Mouse (Mus musculus) CH12.LX (cell line): ENCODE data around the gene Zfp280c. TPM values are rescaled to one million over a fixed set of nuclear protein-coding genes. Genes with fewer than 3 reads are reported as not detected.

Experiments
- DNase-seq: peaks from one replicate; pipeline ENCODE4 v3.0.0-alpha.2; 2013; ENCODE audit errors: extremely low read depth
- H3K27ac ChIP-seq: 2 replicates; pipeline ENCODE4 v1.5.1; 2012; ENCODE audit warnings: low read depth, mild to moderate bottlenecking, control low read depth, moderate library complexity; ENCODE audit not compliant: insufficient read depth
- H3K27me3 ChIP-seq: replicated peaks from 2 replicates; pipeline ENCODE3; 2012; ENCODE audit warnings: inconsistent platforms
- H3K36me3 ChIP-seq, 2 experiments: replicated peaks in 1 of 2; 2 replicates each; pipeline versions ENCODE3 to v1.6.1; 2012; ENCODE audit warnings: inconsistent platforms in 1 of 2, low read length in 1 of 2, mild to moderate bottlenecking in 1 of 2, mixed read lengths in 1 of 2, moderate library complexity in 1 of 2; ENCODE audit not compliant: control insufficient read depth in 1 of 2, insufficient read depth in 1 of 2
- H3K4me1 ChIP-seq, 2 experiments: 2 replicates each; pipeline ENCODE4 v1.6.1; 2012; ENCODE audit warnings: inconsistent platforms in 1 of 2, moderate library complexity in 1 of 2; ENCODE audit not compliant: insufficient read depth in 2 of 2, control insufficient read depth in 1 of 2
- H3K4me2 ChIP-seq: 2 replicates; pipeline ENCODE4 v1.6.1; 2012; ENCODE audit warnings: low read depth, mild to moderate bottlenecking, control low read depth; ENCODE audit not compliant: poor library complexity, insufficient read depth, severe bottlenecking
- H3K4me3 ChIP-seq, 3 experiments: fragments of 150-350 bp in 1 of 3; sonication (generic) in 1 of 3; replicated peaks in 1 of 3; 2 replicates each; pipeline versions ENCODE3 to v1.5.1; 2011 to 2012; ENCODE audit warnings: low read depth in 2 of 3, low read length in 2 of 3, mild to moderate bottlenecking in 2 of 3, moderate library complexity in 2 of 3, control low read depth in 1 of 3, improper control_type of control experiment in 1 of 3, inconsistent platforms in 1 of 3, mixed read lengths in 1 of 3; ENCODE audit not compliant: poor library complexity in 1 of 3
- H3K79me2 ChIP-seq: replicated peaks from 2 replicates; pipeline ENCODE4 v1.6.1; 2012; ENCODE audit warnings: mild to moderate bottlenecking, moderate library complexity; ENCODE audit not compliant: control insufficient read depth, poor library complexity, insufficient read depth, severe bottlenecking; ENCODE audit errors: extremely low read depth
- H3K9ac ChIP-seq: 2 replicates; pipeline ENCODE4 v1.6.1; 2012; ENCODE audit warnings: low read depth, mild to moderate bottlenecking, control low read depth, moderate library complexity; ENCODE audit not compliant: insufficient read depth
- H3K9me3 ChIP-seq: replicated peaks from 2 replicates; pipeline ENCODE3; 2012; ENCODE audit warnings: low read length, inconsistent platforms, mixed read lengths
- CHD1 ChIP-seq: IDR thresholded peaks from 2 replicates; pipeline ENCODE4 v1.6.1; 2012; ENCODE audit warnings: low read depth, low read length, improper control_type of control experiment, inconsistent platforms
- CHD2 ChIP-seq: IDR thresholded peaks from 2 replicates; pipeline ENCODE4 v1.6.1; 2011; ENCODE audit warnings: low read length, improper control_type of control experiment
- E2F4 ChIP-seq: IDR thresholded peaks from 2 replicates; pipeline ENCODE4 v1.6.1; 2011; ENCODE audit warnings: low read depth, low read length, improper control_type of control experiment; ENCODE audit not compliant: insufficient replicate concordance
- ELF1 ChIP-seq: IDR thresholded peaks from 2 replicates; pipeline ENCODE4 v1.6.1; 2014; ENCODE audit warnings: low read depth, mild to moderate bottlenecking, inconsistent platforms, low read length, improper control_type of control experiment
- ETS1 ChIP-seq: conservative IDR thresholded peaks from 2 replicates; pipeline ENCODE4 v1.6.1; 2012; ENCODE audit warnings: low read depth, mild to moderate bottlenecking, inconsistent platforms, low read length, improper control_type of control experiment, moderate library complexity
- GABPA ChIP-seq: IDR thresholded peaks from 2 replicates; pipeline ENCODE4 v1.6.1; 2012; ENCODE audit warnings: low read depth, low read length, improper control_type of control experiment, inconsistent platforms; ENCODE audit not compliant: insufficient replicate concordance
- JUN ChIP-seq: IDR thresholded peaks from 2 replicates; pipeline ENCODE4 v1.6.1; 2011; ENCODE audit warnings: low read depth, mild to moderate bottlenecking, low read length, improper control_type of control experiment, moderate library complexity; ENCODE audit not compliant: insufficient read depth
- JUND ChIP-seq: conservative IDR thresholded peaks from 2 replicates; pipeline ENCODE4 v1.6.1; 2011; ENCODE audit warnings: low read depth, low read length, improper control_type of control experiment
- MAX ChIP-seq: IDR thresholded peaks from 2 replicates; pipeline ENCODE4 v1.6.1; 2011; ENCODE audit warnings: low read length, improper control_type of control experiment
- MEF2A ChIP-seq: IDR thresholded peaks from 2 replicates; pipeline ENCODE4 v1.6.1; 2014; ENCODE audit warnings: low read depth, mild to moderate bottlenecking, inconsistent platforms, low read length, improper control_type of control experiment, borderline replicate concordance
- MXI1 ChIP-seq: IDR thresholded peaks from 2 replicates; pipeline ENCODE4 v1.6.1; 2011; ENCODE audit warnings: mild to moderate bottlenecking, low read depth, low read length, improper control_type of control experiment
- MYC ChIP-seq: IDR thresholded peaks from 2 replicates; pipeline ENCODE4 v1.6.1; 2011; ENCODE audit warnings: low read depth, mild to moderate bottlenecking, improper control_type of control experiment, low read length
- NELFE ChIP-seq: IDR thresholded peaks from 2 replicates; pipeline ENCODE4 v1.6.1; 2011; ENCODE audit warnings: low read depth, low read length, improper control_type of control experiment
- PAX5 ChIP-seq: IDR thresholded peaks from 2 replicates; pipeline ENCODE4 v1.6.1; 2012; ENCODE audit warnings: low read length, inconsistent platforms, mixed read lengths
- POLR2A ChIP-seq: IDR thresholded peaks from 2 replicates; pipeline ENCODE4 v1.6.1; 2011; ENCODE audit warnings: low read depth, mild to moderate bottlenecking, improper control_type of control experiment, low read length
- RAD21 ChIP-seq: IDR thresholded peaks from 2 replicates; pipeline ENCODE4 v1.6.1; 2011; ENCODE audit warnings: low read depth, mild to moderate bottlenecking, low read length, improper control_type of control experiment, moderate library complexity
- SIN3A ChIP-seq: IDR thresholded peaks from 2 replicates; pipeline ENCODE4 v1.6.1; 2012; ENCODE audit warnings: low read length, improper control_type of control experiment, inconsistent platforms
- SMC3 ChIP-seq: IDR thresholded peaks from 2 replicates; pipeline ENCODE4 v1.6.1; 2011; ENCODE audit warnings: low read depth, low read length, improper control_type of control experiment
- TCF12 ChIP-seq: IDR thresholded peaks from 2 replicates; pipeline ENCODE4 v1.6.1; 2014; ENCODE audit warnings: low read depth, mild to moderate bottlenecking, inconsistent platforms, low read length, improper control_type of control experiment
- ZMIZ1 ChIP-seq: IDR thresholded peaks from 2 replicates; pipeline ENCODE4 v1.6.1; 2012; ENCODE audit warnings: low read depth, mild to moderate bottlenecking, inconsistent platforms, low read length, improper control_type of control experiment
- ZNF384 ChIP-seq: IDR thresholded peaks from 2 replicates; pipeline ENCODE4 v1.6.1; 2012; ENCODE audit warnings: low read depth, low read length, improper control_type of control experiment, inconsistent platforms
- dilution Hi-C: fragments of 300-500 bp; cut with MboI; formaldehyde crosslinking; loops from 2 replicates; pipeline ENCODE4 v1.14.3; 2020; ENCODE audit warnings: low sequenced_read_pairs; ENCODE audit not compliant: extremely low pct_unique_long_range_greater_than_20kb, extremely low pct_ligation_motif_present
- in situ Hi-C: fragments of 300-500 bp; cut with MboI; formaldehyde crosslinking; loops from 3 replicates; pipeline ENCODE4 v1.14.3; 2019; ENCODE audit warnings: low sequenced_read_pairs, low pct_ligation_motif_present, low pct_unique_long_range_greater_than_20kb, mixed read lengths
- polyA plus RNA-seq: library from polyadenylated mRNA; unstranded; fragments of >175 nt; gene quantifications from 2 replicates; pipeline ENCODE4 v1.2.1, GENCODE M21; 2012; ENCODE audit warnings: low read depth; ENCODE audit not compliant: insufficient read length
- total RNA-seq, 2 experiments: library from RNA; depleted of rRNA; stranded (reverse); fragments of 300-350 nt in 1 of 2; fragments of >200 nt in 1 of 2; gene quantifications; 2 replicates each; pipeline ENCODE4 v1.2.3; 2012 to 2014

The Zfp280c gene
- total and polyA plus RNA-seq, 3 experiments, result 12.5 to 30.5 (median 29.2) TPM

DNA sequence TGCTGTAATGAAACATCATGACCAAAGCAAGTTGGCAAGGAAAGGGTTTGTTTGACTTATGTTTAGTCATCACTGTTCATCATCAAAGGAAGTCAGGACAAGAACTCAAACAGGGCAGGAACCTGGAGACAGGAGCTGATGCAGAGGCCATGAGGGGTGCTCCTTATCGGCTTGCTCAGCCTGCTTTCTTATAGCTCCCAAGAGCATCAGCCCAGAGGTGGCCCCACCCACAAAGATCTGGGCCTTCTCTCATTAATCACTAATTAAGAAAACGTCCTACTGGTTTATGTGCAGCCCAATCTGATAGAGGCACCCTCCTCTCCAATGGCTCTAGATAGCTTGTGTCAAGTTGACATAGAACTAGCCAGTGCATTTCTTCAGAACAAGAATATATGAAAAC is 10.6 kb upstream of the Zfp280c start:
- Histone ChIP-seq H3K4me2 (no peak overlapping the region), H3K36me3 (no peaks in the 10 kb centered on the region), H3K27ac (no peak overlapping the region), H3K4me1 (no peaks in the 10 kb centered on the region), H3K9me3 (no peaks in the 10 kb centered on the region), H3K9ac (no peak overlapping the region), H3K27me3 (no peaks in the 10 kb centered on the region), H3K79me2 (no peaks in the 10 kb centered on the region), H3K4me3 (no peak overlapping the region)
- in situ Hi-C loops (no loop called here), dilution Hi-C loops (no loop called here)
- no peak for TF ChIP-seq NELFE
- DNase-seq, result no peak

DNA sequence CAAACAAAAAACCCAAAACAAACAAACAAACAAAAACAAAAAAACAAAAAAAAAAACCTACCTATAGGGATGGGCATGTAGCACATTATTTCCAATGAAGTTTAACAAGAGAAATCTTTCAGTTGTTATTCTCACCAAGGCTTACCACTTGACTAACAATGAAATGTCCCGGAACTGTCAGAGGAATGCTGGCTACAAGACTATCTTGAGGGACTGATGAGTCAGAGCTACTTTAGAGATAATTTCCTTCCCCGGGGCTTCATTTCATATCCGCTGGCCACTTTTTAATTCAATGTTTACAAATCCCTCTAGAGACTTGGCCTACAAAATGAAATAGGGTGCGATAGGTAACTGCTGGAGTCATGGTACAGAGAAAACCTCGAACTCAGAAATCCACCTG is 2.6 kb upstream of the Zfp280c start:
- TF ChIP-seq ELF1 (no peak), MYC (no peak), SIN3A (no peak), RAD21 (no peak), GABPA (no peak), MXI1 (no peak), MAX (no peak), ZNF384 (no peak), ZMIZ1 (no peak), POLR2A (no peak), CHD2 (no peak), SMC3 (no peak), MEF2A (no peak), JUND (no peak), PAX5 (no peak)
- Histone ChIP-seq H3K4me3 (no peak overlapping the region), H3K27ac (no peak overlapping the region), H3K27me3 (no peaks in the 10 kb centered on the region), H3K9me3 (no peaks in the 10 kb centered on the region), H3K4me1 (no peaks in the 10 kb centered on the region), H3K36me3 (no peaks in the 10 kb centered on the region), H3K79me2 (peaks cover 10% of the 10 kb centered on the region), H3K9ac (no peak overlapping the region), H3K4me2 (no peak overlapping the region)
- in situ Hi-C loops, result no loop called here
- dilution Hi-C loops, result no loop called here
- no peak for DNase-seq

DNA sequence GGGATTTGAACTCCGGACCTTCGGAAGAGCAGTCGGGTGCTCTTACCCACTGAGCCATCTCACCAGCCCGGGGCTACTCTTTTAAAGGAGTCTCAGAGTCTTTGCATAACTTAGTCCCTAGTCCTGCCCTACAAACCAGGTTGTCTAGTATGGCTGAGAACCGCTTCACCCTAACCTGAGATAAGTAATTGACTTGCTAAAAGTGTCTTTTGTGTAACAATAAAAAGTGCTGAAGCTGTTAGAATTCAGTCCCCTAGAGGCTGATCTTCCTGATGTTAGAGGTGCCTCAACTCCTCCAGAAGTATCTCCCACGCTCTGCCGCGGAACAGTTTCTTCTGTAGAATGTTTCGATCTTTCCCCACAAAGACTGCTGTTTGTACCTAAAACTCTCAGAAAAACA is 1.7 kb upstream of the Zfp280c start:
- TF ChIP-seq E2F4 (no peak), SIN3A (no peak), POLR2A (no peak), CHD1 (no peak), ETS1 (no peak), ELF1 (no peak), JUN (no peak), MAX (no peak), ZNF384 (no peak), TCF12 (no peak), MEF2A (no peak)
- in situ Hi-C loops, result no loop called here

More for the DNA sequence above, 1.7 kb upstream of the Zfp280c start:
- Histone ChIP-seq H3K9me3 (no peaks in the 10 kb centered on the region), H3K36me3 (peaks cover 2% of the 10 kb centered on the region in 2 experiments), H3K4me2 (no peak overlapping the region), H3K27me3 (no peaks in the 10 kb centered on the region), H3K4me3 (no peak overlapping the region), H3K9ac (no peak overlapping the region), H3K79me2 (peaks cover 10% of the 10 kb centered on the region), H3K27ac (no peak overlapping the region), H3K4me1 (no peaks in the 10 kb centered on the region)
- dilution Hi-C loops, result no loop called here
- no peak for DNase-seq
